Mouse (Mus musculus): ENCODE measurements around the gene Atp1a3. TPM values are rescaled to one million over a fixed set of nuclear protein-coding genes. Genes with fewer than 3 reads are reported as not detected.

Atp1a3 gene
- polyA plus RNA-seq, 1 experiment, result 899 TPM

GRCm38 (mm10) chr7:25030032-25030753, 24.4 kb upstream of the Atp1a3 start:
- no peak for TF ChIP-seq POLR2A (IDR thresholded peaks at IDR 0.05; ENCODE audit: extremely low read depth, insufficient read depth, low read length)
- TF ChIP-seq CTCF (IDR thresholded peaks at IDR 0.05; ENCODE audit: extremely low read depth, insufficient read depth, low read length), result peak; percentile 78
- no peak overlapping the region for H3K4me3 ChIP-seq (ENCODE audit: insufficient read depth, low read length)
- no peaks in the 10 kb centered on the region; the same call in 1 of the 2 replicates for H3K4me1 ChIP-seq (ENCODE audit: control insufficient read depth, insufficient read depth, low read length)
- no peak overlapping the region for H3K27ac ChIP-seq (ENCODE audit: insufficient read depth, low read length)

- Histone ChIP-seq H3K4me1 (ENCODE audit: control insufficient read depth, insufficient read depth, low read length) (no peaks in the 10 kb centered on the region), H3K27ac (ENCODE audit: insufficient read depth, low read length) (no peak overlapping the region), H3K4me3 (ENCODE audit: insufficient read depth, low read length) (no peak overlapping the region)
- TF ChIP-seq CTCF (IDR thresholded peaks at IDR 0.05; ENCODE audit: extremely low read depth, insufficient read depth, low read length) (no peak), POLR2A (IDR thresholded peaks at IDR 0.05; ENCODE audit: extremely low read depth, insufficient read depth, low read length) (no peak)
Measured at GRCm38 (mm10) chr7:25026452-25026851, 20.7 kb upstream of the Atp1a3 start.

GRCm38 (mm10) chr7:25025855-25026439, 20.2 kb upstream of the Atp1a3 start:
- no peak overlapping the region for H3K4me3 ChIP-seq (ENCODE audit: insufficient read depth, low read length)
- no peaks in the 10 kb centered on the region for H3K4me1 ChIP-seq (ENCODE audit: control insufficient read depth, insufficient read depth, low read length)
- TF ChIP-seq POLR2A (IDR thresholded peaks at IDR 0.05; ENCODE audit: extremely low read depth, insufficient read depth, low read length) (no peak), CTCF (IDR thresholded peaks at IDR 0.05; ENCODE audit: extremely low read depth, insufficient read depth, low read length) (peak; percentile 28; the same call in 1 of the 2 replicates)
- H3K27ac ChIP-seq (ENCODE audit: insufficient read depth, low read length), result no peak overlapping the region

GRCm38 (mm10) chr7:25011592-25011991, 5.8 kb upstream of the Atp1a3 start:
- no peak overlapping the region for H3K27ac ChIP-seq (ENCODE audit: insufficient read depth, low read length)
- no peak for TF ChIP-seq POLR2A (IDR thresholded peaks at IDR 0.05; ENCODE audit: extremely low read depth, insufficient read depth, low read length)
- TF ChIP-seq CTCF (IDR thresholded peaks at IDR 0.05; ENCODE audit: extremely low read depth, insufficient read depth, low read length), result no peak

GRCm38 (mm10) chr7:25010090-25010913, 4.5 kb upstream of the Atp1a3 start:
- Histone ChIP-seq H3K27ac (ENCODE audit: insufficient read depth, low read length) (peak overlapping the region; percentile 91), H3K4me1 (ENCODE audit: control insufficient read depth, insufficient read depth, low read length) (peaks cover 9% of the 10 kb centered on the region), H3K4me3 (ENCODE audit: insufficient read depth, low read length) (peak overlapping the region; percentile 8; the same call in 1 of the 2 replicates)
- TF ChIP-seq POLR2A (IDR thresholded peaks at IDR 0.05; ENCODE audit: extremely low read depth, insufficient read depth, low read length), result no peak
- TF ChIP-seq CTCF (IDR thresholded peaks at IDR 0.05; ENCODE audit: extremely low read depth, insufficient read depth, low read length), result peak; percentile 25; the same call in 1 of the 2 replicates

More at GRCm38 (mm10) chr7:25011592-25011991, 5.8 kb upstream of the Atp1a3 start:
- Histone ChIP-seq H3K4me3 (ENCODE audit: insufficient read depth, low read length) (no peak overlapping the region), H3K4me1 (ENCODE audit: control insufficient read depth, insufficient read depth, low read length) (peaks cover 8% of the 10 kb centered on the region)

- no peak for TF ChIP-seq CTCF (IDR thresholded peaks at IDR 0.05; ENCODE audit: extremely low read depth, insufficient read depth, low read length)
- TF ChIP-seq POLR2A (IDR thresholded peaks at IDR 0.05; ENCODE audit: extremely low read depth, insufficient read depth, low read length), result no peak; the same call in 1 of the 2 replicates
- peak overlapping the region; percentile 8 for H3K4me3 ChIP-seq (ENCODE audit: insufficient read depth, low read length)
- H3K4me1 ChIP-seq (ENCODE audit: control insufficient read depth, insufficient read depth, low read length), result peaks cover 9% of the 10 kb centered on the region
- peak overlapping the region; percentile 91 for H3K27ac ChIP-seq (ENCODE audit: insufficient read depth, low read length)
Measured at GRCm38 (mm10) chr7:25009099-25009700, 3.4 kb upstream of the Atp1a3 start.

GRCm38 (mm10) chr7:25008635-25009034, 2.9 kb upstream of the Atp1a3 start:
- no peak for TF ChIP-seq CTCF (IDR thresholded peaks at IDR 0.05; ENCODE audit: extremely low read depth, insufficient read depth, low read length)
- Histone ChIP-seq H3K4me1 (ENCODE audit: control insufficient read depth, insufficient read depth, low read length) (peaks cover 9% of the 10 kb centered on the region), H3K27ac (ENCODE audit: insufficient read depth, low read length) (peak overlapping the region; percentile 91), H3K4me3 (ENCODE audit: insufficient read depth, low read length) (peak overlapping the region; percentile 8)

GRCm38 (mm10) chr7:25007609-25008374, 2.0 kb upstream of the Atp1a3 start:
- Histone ChIP-seq H3K4me1 (ENCODE audit: control insufficient read depth, insufficient read depth, low read length) (peaks cover 9% of the 10 kb centered on the region), H3K27ac (ENCODE audit: insufficient read depth, low read length) (peak overlapping the region; percentile 92), H3K4me3 (ENCODE audit: insufficient read depth, low read length) (peak overlapping the region; percentile 8)
- TF ChIP-seq CTCF (IDR thresholded peaks at IDR 0.05; ENCODE audit: extremely low read depth, insufficient read depth, low read length) (no peak), POLR2A (IDR thresholded peaks at IDR 0.05; ENCODE audit: extremely low read depth, insufficient read depth, low read length) (peak; percentile 29; the same call in 1 of the 2 replicates)

Data from cortical plate, adult 2 months (tissue).